Mouse (Mus musculus): ENCODE results near the gene Alpk3. TPM values are rescaled to one million over a fixed set of nuclear protein-coding genes. Genes with fewer than 3 reads are reported as not detected.

Gene Alpk3
- polyA plus RNA-seq, 1 experiment from 2014 or later: 0.44 TPM

- no peaks in the 10 kb centered on the region for H3K27me3 ChIP-seq
- H3K4me2 ChIP-seq: no peak overlapping the region
- no peaks in the 10 kb centered on the region for H3K9me3 ChIP-seq
- no peak overlapping the region for H3K27ac ChIP-seq
- no peak overlapping the region for H3K4me3 ChIP-seq
- no peak for ATAC-seq (ENCODE audit: insufficient number of reproducible peaks, insufficient read depth, low FRiP score, low TSS enrichment, low read depth)
- no peak overlapping the region for H3K9ac ChIP-seq
- no peaks in the 10 kb centered on the region for H3K36me3 ChIP-seq
- peaks cover 18% of the 10 kb centered on the region for H3K4me1 ChIP-seq
- WGBS: 56% methylated on average over 7 of the region's 7 CpGs
Measured at GRCm38 (mm10) chr7:81075299-81075698, 17.9 kb downstream of the Alpk3 start.

GRCm38 (mm10) chr7:81075732-81076131, 18.3 kb downstream of the Alpk3 start:
- Histone ChIP-seq H3K27me3 (no peaks in the 10 kb centered on the region), H3K9me3 (no peaks in the 10 kb centered on the region), H3K27ac (no peak overlapping the region), H3K4me1 (peaks cover 18% of the 10 kb centered on the region), H3K4me3 (no peak overlapping the region), H3K9ac (no peak overlapping the region), H3K4me2 (no peak overlapping the region), H3K36me3 (no peaks in the 10 kb centered on the region)
- 83% methylated on average over 5 of the region's 5 CpGs for WGBS
- ATAC-seq (ENCODE audit: insufficient number of reproducible peaks, insufficient read depth, low FRiP score, low TSS enrichment, low read depth): no peak

GRCm38 (mm10) chr7:81077009-81077408, 19.6 kb downstream of the Alpk3 start:
- peaks cover 19% of the 10 kb centered on the region for H3K4me1 ChIP-seq
- WGBS: 61% methylated on average over 6 of the region's 6 CpGs
- H3K27me3 ChIP-seq: no peaks in the 10 kb centered on the region
- H3K4me3 ChIP-seq: no peak overlapping the region
- H3K4me2 ChIP-seq: no peak overlapping the region
- H3K27ac ChIP-seq: no peak overlapping the region
- no peak overlapping the region for H3K9ac ChIP-seq
- no peaks in the 10 kb centered on the region for H3K9me3 ChIP-seq
- ATAC-seq (ENCODE audit: insufficient number of reproducible peaks, insufficient read depth, low FRiP score, low TSS enrichment, low read depth): no peak
- H3K36me3 ChIP-seq: no peaks in the 10 kb centered on the region

GRCm38 (mm10) chr7:81078740-81079139, 21.3 kb downstream of the Alpk3 start:
- Histone ChIP-seq H3K4me3 (no peak overlapping the region), H3K4me2 (no peak overlapping the region), H3K36me3 (no peaks in the 10 kb centered on the region), H3K27ac (no peak overlapping the region), H3K4me1 (peaks cover 11% of the 10 kb centered on the region; the same call in 1 of the 2 replicates), H3K27me3 (no peaks in the 10 kb centered on the region), H3K9me3 (no peaks in the 10 kb centered on the region), H3K9ac (no peak overlapping the region)
- 88% methylated on average over 6 of the region's 6 CpGs for WGBS
- ATAC-seq (ENCODE audit: insufficient number of reproducible peaks, insufficient read depth, low FRiP score, low TSS enrichment, low read depth): no peak

- WGBS: 62% methylated on average over 18 of the region's 18 CpGs
- H3K27me3 ChIP-seq: no peaks in the 10 kb centered on the region
- H3K9ac ChIP-seq: no peak overlapping the region
- H3K27ac ChIP-seq: no peak overlapping the region
- no peak overlapping the region for H3K4me2 ChIP-seq
- no peaks in the 10 kb centered on the region for H3K9me3 ChIP-seq
- no peak for ATAC-seq (ENCODE audit: insufficient number of reproducible peaks, insufficient read depth, low FRiP score, low TSS enrichment, low read depth)
- H3K4me1 ChIP-seq: no peaks in the 10 kb centered on the region
- no peaks in the 10 kb centered on the region for H3K36me3 ChIP-seq
- H3K4me3 ChIP-seq: no peak overlapping the region
Measured at GRCm38 (mm10) chr7:81093420-81093965, 36.1 kb downstream of the Alpk3 start.

GRCm38 (mm10) chr7:81094104-81094757, 36.8 kb downstream of the Alpk3 start:
- H3K27me3 ChIP-seq: no peaks in the 10 kb centered on the region
- H3K4me3 ChIP-seq: no peak overlapping the region
- no peak overlapping the region for H3K4me2 ChIP-seq
- no peak overlapping the region for H3K9ac ChIP-seq
- H3K27ac ChIP-seq: no peak overlapping the region
- ATAC-seq (ENCODE audit: insufficient number of reproducible peaks, insufficient read depth, low FRiP score, low TSS enrichment, low read depth): no peak
- no peaks in the 10 kb centered on the region for H3K9me3 ChIP-seq
- no peaks in the 10 kb centered on the region for H3K4me1 ChIP-seq
- 77% methylated on average over 6 of the region's 6 CpGs for WGBS
- H3K36me3 ChIP-seq: no peaks in the 10 kb centered on the region

GRCm38 (mm10) chr7:81100341-81100740, 42.9 kb downstream of the Alpk3 start:
- Histone ChIP-seq H3K4me3 (no peak overlapping the region), H3K9ac (no peak overlapping the region), H3K27me3 (no peaks in the 10 kb centered on the region), H3K4me1 (no peaks in the 10 kb centered on the region), H3K27ac (no peak overlapping the region), H3K9me3 (no peaks in the 10 kb centered on the region), H3K36me3 (no peaks in the 10 kb centered on the region), H3K4me2 (no peak overlapping the region)
- ATAC-seq (ENCODE audit: insufficient number of reproducible peaks, insufficient read depth, low FRiP score, low TSS enrichment, low read depth): no peak
- WGBS: 78% methylated on average over 5 of the region's 5 CpGs

GRCm38 (mm10) chr7:81102854-81103253, 45.5 kb downstream of the Alpk3 start:
- Histone ChIP-seq H3K4me2 (no peak overlapping the region), H3K36me3 (no peaks in the 10 kb centered on the region), H3K9ac (no peak overlapping the region), H3K9me3 (no peaks in the 10 kb centered on the region), H3K4me1 (no peaks in the 10 kb centered on the region), H3K27me3 (no peaks in the 10 kb centered on the region), H3K27ac (no peak overlapping the region), H3K4me3 (no peak overlapping the region)
- no peak for ATAC-seq (ENCODE audit: insufficient number of reproducible peaks, insufficient read depth, low FRiP score, low TSS enrichment, low read depth)
- WGBS: 89% methylated on average over 7 of the region's 7 CpGs

GRCm38 (mm10) chr7:81105525-81105924, 48.1 kb downstream of the Alpk3 start:
- 0 out of 2 replicates have a peak, but pooled peaks cover 3% of the 10 kb centered on the region for H3K4me1 ChIP-seq

GRCm38 (mm10) chr7:81108226-81108625, 50.8 kb downstream of the Alpk3 start:
- no peaks in the 10 kb centered on the region for H3K27me3 ChIP-seq
- no peak for ATAC-seq (ENCODE audit: insufficient number of reproducible peaks, insufficient read depth, low FRiP score, low TSS enrichment, low read depth)
- 86% methylated on average over 5 of the region's 5 CpGs for WGBS
- no peak overlapping the region for H3K27ac ChIP-seq
- no peak overlapping the region for H3K9ac ChIP-seq
- no peak overlapping the region for H3K4me3 ChIP-seq
- H3K4me1 ChIP-seq: 0 out of 2 replicates have a peak, but pooled peaks cover 3% of the 10 kb centered on the region
- no peaks in the 10 kb centered on the region for H3K36me3 ChIP-seq
- no peaks in the 10 kb centered on the region for H3K9me3 ChIP-seq
- no peak overlapping the region for H3K4me2 ChIP-seq

More at GRCm38 (mm10) chr7:81105525-81105924, 48.1 kb downstream of the Alpk3 start:
- Histone ChIP-seq H3K27ac (no peak overlapping the region), H3K36me3 (no peaks in the 10 kb centered on the region), H3K4me2 (no peak overlapping the region), H3K4me3 (no peak overlapping the region), H3K9me3 (no peaks in the 10 kb centered on the region), H3K9ac (no peak overlapping the region), H3K27me3 (no peaks in the 10 kb centered on the region)
- ATAC-seq (ENCODE audit: insufficient number of reproducible peaks, insufficient read depth, low FRiP score, low TSS enrichment, low read depth): no peak
- 42% methylated on average over 4 of the region's 4 CpGs for WGBS

- WGBS: 63% methylated on average over 9 of the region's 9 CpGs
- 0 out of 2 replicates have a peak, but pooled peaks cover 3% of the 10 kb centered on the region for H3K4me1 ChIP-seq
- H3K36me3 ChIP-seq: no peaks in the 10 kb centered on the region
- no peak overlapping the region for H3K4me2 ChIP-seq
- H3K9me3 ChIP-seq: no peaks in the 10 kb centered on the region
- no peak overlapping the region for H3K4me3 ChIP-seq
- 0 out of 2 replicates have a peak, but pooled peaks have one; percentile 15 for ATAC-seq (ENCODE audit: insufficient number of reproducible peaks, insufficient read depth, low FRiP score, low TSS enrichment, low read depth)
- no peak overlapping the region for H3K27ac ChIP-seq
- no peaks in the 10 kb centered on the region for H3K27me3 ChIP-seq
- no peak overlapping the region for H3K9ac ChIP-seq
Measured at GRCm38 (mm10) chr7:81109717-81110651, 52.6 kb downstream of the Alpk3 start.
